Mouse (Mus musculus): ENCODE results near the gene Izumo3.
A peak's percentile ranks its signal among the peaks of the same experiment; 100 is the strongest.
"Not testable (repeated sequence)": the region's sequence is repeated elsewhere in the genome, so short reads cannot be mapped to it uniquely, and the experiment has no call there.

Izumo3 gene

GRCm38 (mm10) chr4:92147134-92147533 is at the start of gene Izumo3:
Gene Izumo3 (minus strand): TSS chr4:92147234.
- no peak for DNase-seq (ENCODE audit: low read depth)

GRCm38 (mm10) chr4:92191649-92192048 is 44.6 kb upstream of the Izumo3 start, which contains the start of gene Gm12666:
Gene Gm12666 (minus strand): TSS chr4:92191749.
- not testable (repeated sequence) for DNase-seq (ENCODE audit: low read depth)

- DNase-seq (ENCODE audit: low read depth): no peak
These were observed 5.6 kb upstream of the Izumo3 start for GRCm38 (mm10) chr4:92152646-92153045.

- DNase-seq (ENCODE audit: low read depth): no peak
These were observed 35.5 kb downstream of the Izumo3 start for GRCm38 (mm10) chr4:92111390-92111988.

GRCm38 (mm10) chr4:92097386-92097785 is 49.6 kb downstream of the Izumo3 start:
- no peak for DNase-seq (ENCODE audit: low read depth)

GRCm38 (mm10) chr4:92095951-92096350 is 51.1 kb downstream of the Izumo3 start:
- peak; percentile 55 for DNase-seq (ENCODE audit: low read depth)

All from NIH3T3 (cell line).